Mouse (Mus musculus): ENCODE measurements at regions not wholly inside any gene's neighbourhood (a gene's known extent, or its start where the extent isn't known, plus 50 kb on each side); places are given as distances from the start of the nearest gene placed in this dataset.

DNA sequence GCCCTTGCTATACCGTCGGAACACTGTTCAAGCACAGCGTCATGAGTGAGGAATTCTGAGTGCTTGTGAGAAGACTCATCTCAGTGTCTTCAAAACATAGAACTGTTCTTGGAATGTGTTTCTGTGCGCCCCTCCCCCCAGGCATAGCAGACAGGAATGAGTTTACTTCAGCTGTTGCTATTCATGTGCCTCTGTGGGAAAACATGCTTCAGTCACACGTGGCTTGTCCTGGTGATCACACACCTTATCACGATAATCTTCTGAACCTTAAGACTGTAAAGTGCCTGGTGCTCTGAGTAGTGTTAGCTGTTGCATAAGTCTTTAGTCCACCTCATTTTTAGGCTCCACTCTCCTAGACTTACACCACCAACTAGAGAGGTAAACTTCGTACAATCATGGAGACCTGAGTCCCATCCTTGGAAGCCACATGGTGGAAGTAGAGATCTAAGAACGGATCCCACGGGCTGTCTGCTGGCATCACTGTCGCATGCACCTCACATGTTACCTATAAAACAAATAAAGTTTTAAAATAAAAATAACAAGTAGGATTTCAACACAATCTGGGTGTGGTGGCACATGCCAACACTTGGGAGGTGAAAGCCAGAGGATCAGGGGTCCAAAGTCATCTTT is 1143.8 kb downstream of the 4930447A16Rik start:
- no peak for DNase-seq (ENCODE audit: inconsistent age in 2 of 2, low spot score in 1 of 2)

DNA sequence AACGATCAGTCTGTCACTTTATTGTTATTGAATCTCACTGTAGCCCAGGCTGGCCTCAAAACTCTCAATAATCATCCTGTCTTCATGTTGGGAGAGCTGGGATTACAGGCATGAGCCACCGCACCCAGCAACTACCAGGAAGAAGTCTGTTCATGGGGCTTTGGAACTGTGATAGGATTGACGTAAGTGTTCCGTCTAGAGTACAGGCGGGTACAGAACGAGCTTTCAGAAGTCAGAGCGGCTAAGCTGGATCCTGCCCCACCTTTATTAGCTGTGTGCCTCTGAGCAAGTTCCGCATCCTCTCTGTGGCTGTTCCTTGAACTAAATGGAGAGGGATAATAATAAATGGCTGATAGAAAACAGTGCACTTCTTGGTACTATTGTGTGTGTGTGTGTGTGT is 1144.8 kb downstream of the 4930447A16Rik start:
- no peak for DNase-seq (ENCODE audit: inconsistent age in 2 of 2, low spot score in 1 of 2)

DNA sequence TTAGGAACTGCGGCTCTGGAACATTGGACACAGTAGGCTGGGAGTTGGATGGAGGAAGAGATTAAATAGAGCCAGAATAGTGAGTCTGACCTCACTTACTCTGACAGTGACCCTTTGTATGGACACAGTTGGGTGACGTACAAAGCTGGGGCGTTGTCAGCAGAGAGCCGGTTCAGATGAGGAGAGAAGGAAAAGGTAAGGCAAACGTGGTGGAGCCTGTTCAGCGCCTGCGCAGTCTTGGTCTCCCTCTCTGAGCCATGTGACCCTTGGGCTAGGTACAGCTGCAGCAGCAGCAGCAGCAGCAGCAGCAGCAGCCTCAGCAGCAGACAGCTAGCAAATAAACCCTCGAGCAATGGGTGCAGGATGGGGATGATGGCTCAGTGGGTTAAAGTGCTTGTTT is 1145.4 kb downstream of the 4930447A16Rik start:
- DNase-seq (ENCODE audit: inconsistent age in 2 of 2, low spot score in 1 of 2) = no peak

DNA sequence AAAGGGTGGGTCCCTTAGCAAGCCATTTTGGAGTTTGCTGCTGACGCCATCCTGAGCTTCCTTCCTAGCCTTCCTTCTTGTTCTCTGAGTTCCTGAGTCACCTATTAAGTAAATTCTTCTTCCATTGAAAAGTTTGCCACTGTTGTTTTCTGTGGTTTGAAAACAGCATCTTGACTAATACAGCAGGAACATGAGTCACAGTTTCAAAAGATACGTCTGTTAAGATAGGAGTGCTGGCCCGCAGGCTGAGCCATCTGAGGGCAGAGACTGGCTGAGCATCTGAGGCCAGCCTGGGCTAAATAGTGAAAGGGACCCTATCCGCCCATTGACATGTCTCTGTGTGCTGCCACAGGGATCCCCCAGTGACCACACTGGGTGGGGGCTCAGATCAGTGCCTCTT is 1147.3 kb downstream of the 4930447A16Rik start:
- no peak for DNase-seq (ENCODE audit: inconsistent age in 2 of 2, low spot score in 1 of 2)

DNA sequence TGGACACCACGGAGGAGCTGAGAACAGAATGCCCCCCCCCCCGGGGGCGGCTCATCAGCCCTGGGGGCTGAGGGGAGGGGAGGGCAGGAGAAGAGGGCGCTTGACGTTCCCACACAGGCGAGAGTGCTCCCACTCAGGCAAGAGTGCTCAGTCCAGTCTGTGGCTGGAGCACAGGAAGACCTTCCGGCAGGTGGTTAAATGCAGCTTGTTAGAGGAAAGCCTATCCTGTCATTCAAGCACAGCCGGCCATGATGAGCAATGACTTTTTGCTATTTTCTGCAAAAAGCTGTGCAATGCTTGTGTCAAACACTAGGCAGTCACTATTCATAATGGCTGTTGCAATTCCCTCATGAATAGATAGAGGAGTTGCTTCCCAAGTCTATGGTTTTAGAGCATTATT is 1149.1 kb downstream of the 4930447A16Rik start:
- DNase-seq (ENCODE audit: inconsistent age in 2 of 2, low spot score in 1 of 2) = no peak

DNA sequence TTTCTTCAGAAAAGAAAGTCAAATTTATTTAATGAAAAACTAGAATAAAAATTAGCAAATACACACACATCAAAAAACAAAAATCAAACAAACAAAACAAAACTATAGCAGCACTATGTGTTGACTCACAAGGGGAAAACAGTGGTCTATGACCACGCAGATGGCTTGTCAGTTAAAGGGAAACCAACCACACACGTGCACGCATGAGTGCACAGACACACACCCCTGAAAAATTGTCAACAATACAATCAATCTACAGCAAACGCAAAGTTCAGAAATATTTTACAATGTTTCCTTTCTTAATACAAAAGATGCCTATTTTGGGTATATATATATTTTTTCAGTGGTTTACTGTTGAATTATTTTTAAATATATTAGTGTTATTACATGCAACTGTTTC is 1149.9 kb downstream of the 4930447A16Rik start:
- DNase-seq (ENCODE audit: inconsistent age in 2 of 2, low spot score in 1 of 2) = no peak

DNA sequence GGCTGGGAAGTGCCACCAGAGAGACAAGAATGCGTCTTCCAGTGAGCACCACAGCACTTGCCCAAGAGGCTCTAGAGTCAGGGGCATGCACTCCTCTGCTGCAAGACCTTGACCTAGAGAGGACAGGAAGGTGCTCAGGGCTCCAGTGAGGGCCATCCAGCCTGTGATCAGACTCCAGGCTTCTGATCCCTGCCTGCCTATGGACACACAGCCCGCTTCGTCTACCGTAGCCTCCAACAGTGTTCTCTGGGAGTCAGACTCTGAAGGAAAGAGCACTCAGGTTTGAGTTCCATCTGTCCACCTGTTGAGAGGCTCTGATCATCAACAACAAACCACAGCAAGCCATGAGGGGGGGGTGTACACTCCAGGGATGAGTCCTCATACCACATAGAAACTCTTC is 1152.3 kb downstream of the 4930447A16Rik start:
- DNase-seq (ENCODE audit: inconsistent age in 2 of 2, low spot score in 1 of 2) = no peak

DNA sequence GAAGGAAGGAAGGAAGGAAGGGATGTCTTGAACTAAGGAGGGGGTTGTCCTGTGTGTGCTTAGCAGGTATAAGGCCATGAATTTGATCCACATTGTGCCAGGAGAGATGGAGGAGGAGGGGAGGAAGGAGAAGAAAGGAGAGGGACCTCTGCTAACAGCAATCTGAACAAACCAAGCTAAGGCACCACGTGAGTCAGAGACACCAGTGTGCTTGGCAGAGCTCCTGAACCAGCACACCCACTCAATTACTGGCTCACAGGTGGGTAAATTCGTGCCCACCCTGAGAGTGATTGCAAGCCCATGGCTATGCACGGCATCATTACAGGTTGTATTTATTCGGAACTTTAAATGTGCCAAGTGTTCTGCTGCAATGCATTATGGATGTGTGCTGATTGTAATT is 1154.1 kb downstream of the 4930447A16Rik start:
- DNase-seq (ENCODE audit: inconsistent age in 2 of 2, low spot score in 1 of 2) = no peak

DNA sequence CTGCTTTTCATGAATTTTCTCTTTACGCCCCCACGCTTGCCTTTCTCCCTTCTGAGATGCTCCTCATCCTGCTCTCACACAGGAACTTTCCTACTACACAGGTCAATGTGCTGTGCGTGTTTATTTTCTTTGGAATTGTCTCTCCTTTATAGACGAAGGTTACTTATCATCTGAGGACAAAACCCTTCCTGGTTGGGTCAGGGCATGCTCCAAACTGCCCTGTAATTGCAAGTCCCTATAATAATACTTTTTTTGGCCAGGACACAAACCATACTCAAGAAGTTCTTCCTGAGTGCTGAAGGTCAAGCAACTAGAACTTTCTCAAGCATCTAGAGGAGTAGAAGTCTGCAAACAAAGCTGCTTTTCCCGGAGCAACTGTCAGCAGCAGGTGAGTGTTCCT is 1158.1 kb downstream of the 4930447A16Rik start:
- no peak for DNase-seq (ENCODE audit: inconsistent age in 2 of 2, low spot score in 1 of 2)

DNA sequence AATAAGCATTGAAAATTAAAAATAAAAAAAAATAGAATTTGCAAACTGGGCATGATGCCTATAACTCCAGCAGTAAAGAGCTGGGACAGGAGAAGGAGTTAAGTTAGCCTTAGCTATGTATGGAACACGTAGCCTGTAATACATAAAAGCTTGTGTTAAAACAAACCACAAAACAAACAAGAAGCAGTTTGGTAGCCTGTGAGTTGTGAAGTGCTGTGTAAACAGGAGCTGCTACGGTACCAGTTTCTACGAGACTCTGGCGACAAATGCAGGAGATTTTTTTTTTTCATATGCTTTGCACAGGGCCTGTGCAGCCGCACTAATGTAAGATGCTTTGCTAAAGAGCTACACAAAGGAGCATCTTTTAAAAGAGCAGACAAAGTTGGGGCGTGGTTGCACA is 1159.1 kb downstream of the 4930447A16Rik start:
- DNase-seq (ENCODE audit: inconsistent age in 2 of 2, low spot score in 1 of 2) = no peak

DNA sequence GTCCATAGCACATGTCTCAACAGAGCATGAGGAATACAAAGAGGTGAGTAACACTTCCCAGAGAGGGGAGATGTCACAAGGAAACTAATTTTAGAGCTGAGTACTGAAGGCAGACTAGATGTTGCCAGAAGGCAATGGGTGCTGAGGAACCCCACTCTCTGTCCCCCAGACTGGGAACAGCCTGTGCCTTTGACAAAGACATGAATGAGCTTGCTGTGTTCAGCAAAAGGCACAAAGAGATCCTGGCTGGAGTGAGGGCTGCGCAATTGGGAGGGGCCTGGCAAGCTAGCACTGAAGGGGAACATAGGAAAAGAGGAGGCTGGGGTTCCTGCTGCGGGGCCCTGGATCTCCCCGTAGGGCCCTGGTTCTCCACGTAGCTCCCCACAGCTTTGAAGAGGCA is 1160.3 kb downstream of the 4930447A16Rik start:
- peak in 1 of 2 experiments; percentile 19 for DNase-seq (ENCODE audit: inconsistent age in 2 of 2, low spot score in 1 of 2)

DNA sequence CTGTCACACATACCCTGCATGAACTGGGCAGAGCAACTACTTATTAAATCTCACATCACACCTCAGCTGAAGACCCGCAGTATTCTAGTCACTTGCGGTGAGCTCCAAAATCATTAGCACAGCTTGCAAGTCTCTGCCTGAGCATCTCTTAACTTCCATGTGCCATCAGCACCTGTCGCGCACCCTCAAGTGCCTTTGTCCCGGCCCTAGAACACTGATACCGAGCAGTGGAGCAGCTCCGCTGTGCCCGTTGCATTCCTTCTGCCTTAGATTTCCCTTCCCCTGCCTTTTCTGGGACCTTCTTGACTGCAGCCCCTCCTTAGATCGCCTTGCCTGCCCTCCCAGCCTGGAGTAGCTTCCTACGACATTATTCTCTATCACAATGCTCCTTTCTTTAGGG is 1161.2 kb downstream of the 4930447A16Rik start:
- no peak for DNase-seq (ENCODE audit: inconsistent age in 2 of 2, low spot score in 1 of 2)

DNA sequence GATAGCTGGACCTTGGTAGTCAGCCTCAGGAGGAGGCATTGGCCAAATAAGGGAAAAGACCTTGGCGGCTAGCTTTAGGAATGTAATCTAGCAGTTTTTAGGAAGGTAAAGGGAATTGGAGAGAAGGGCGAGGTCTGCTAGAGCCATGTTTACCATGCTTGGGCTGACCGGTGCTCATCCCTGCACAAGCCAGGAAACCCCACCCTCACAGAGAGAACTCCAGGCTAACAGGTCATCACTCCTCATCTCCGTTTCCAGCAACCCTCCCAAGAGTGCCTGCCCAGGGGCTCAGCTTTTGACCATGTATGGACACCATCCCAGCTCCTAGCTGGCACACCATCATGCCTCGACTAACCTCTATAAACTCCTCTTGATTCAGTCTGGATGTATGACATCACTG is 1162.9 kb downstream of the 4930447A16Rik start:
- no peak for DNase-seq (ENCODE audit: inconsistent age in 2 of 2, low spot score in 1 of 2)

DNA sequence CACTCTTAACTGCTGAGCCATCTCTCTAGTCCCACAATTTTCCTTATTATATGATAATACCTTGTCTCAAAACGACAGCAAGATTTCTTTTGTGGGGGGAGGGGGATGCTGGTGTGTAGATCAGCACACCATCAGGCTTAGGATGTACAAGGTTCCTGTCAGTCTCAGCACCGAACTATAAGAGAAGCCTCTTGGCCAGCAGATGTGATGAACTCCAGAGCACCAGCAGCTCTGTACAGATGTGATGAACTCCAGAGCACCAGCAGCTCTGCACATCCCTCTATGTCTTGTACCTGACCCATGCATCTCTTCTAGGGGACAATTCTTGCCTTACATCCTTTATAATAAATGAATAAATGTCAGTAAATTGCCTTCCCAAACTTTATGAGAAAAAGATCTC is 1163.7 kb downstream of the 4930447A16Rik start:
- no peak for DNase-seq (ENCODE audit: inconsistent age in 2 of 2, low spot score in 1 of 2)

DNA sequence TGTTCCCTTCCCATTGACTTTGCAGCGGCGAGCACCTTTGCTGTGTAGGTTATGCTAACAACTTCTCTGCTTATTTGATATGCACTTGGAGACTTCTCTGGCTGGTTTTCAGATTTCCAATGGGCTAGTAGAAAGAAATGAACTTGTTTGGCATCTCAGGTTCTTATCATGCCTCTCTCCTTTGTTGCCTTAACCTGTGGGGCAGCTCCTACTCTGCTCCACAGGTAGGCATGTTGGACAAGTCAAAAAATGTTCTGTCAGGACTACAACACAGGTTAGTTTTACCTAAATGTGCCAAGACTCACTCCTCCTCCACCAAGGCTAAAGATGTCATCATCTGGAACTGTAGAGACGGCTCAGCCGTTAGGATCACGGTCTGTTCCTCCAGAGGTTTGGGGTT is 1164.3 kb downstream of the 4930447A16Rik start:
- DNase-seq (ENCODE audit: inconsistent age in 2 of 2, low spot score in 1 of 2) = no peak

DNA sequence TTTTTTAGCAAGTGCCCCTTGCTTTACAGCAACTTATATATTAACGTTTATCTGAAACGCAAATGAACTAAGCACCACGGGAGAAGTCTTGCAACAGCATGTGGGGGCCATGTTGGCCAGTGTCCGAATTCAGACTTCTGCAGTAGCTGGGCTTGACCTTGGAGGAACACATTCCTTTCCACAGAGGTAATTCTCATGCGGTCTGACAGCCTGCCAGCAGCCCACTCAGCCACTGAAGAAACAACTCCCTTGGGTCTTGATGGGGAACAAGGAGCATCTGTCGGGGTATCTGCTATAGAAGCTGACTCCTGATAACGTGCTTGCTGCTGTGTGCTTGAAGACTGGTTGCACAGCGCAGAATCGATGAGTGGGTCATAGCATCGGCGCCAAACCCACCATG is 1168.7 kb downstream of the 4930447A16Rik start:
- peak; percentile 32 to 45 for DNase-seq (ENCODE audit: inconsistent age in 2 of 2, low spot score in 1 of 2)

DNA sequence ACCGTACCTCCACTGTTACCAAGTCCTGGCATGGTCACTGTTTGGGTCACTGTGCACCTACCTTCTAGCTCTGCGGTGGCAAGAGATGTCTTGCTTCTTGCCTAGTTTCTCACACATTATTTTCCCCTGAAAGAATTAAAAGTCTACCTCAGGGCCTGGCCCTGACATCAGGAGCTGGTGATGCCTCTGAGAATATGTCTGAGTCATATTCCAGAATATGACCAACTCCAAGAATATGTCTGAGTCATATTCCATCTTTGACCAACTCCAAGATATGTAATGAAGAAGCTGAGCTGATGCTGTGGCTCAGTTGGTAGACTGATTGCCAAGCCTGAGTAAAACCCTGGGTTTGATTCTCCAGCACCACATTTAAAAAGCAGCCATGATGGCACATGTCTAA is 1169.4 kb downstream of the 4930447A16Rik start:
- DNase-seq (ENCODE audit: inconsistent age in 2 of 2, low spot score in 1 of 2) = no peak

DNA sequence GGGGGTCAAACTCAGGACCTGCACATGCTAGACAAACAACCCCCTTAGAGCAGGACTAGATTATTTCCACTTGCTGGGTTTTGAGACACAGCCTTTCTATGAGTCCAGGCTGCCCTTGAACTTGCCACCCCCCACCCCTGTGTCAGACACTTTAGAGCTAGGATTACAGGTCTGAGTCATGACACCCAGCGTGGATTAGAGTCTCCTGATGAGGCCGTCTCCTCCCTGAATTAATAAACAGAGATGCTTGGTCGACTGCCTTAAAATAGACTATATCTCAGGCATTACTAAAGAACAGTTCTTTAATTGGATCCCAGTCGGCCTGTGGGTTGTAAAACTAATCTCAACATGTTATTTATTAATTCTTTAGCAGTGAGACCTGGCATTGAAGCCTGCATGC is 1170.5 kb downstream of the 4930447A16Rik start:
- DNase-seq (ENCODE audit: inconsistent age in 2 of 2, low spot score in 1 of 2) = no peak

DNA sequence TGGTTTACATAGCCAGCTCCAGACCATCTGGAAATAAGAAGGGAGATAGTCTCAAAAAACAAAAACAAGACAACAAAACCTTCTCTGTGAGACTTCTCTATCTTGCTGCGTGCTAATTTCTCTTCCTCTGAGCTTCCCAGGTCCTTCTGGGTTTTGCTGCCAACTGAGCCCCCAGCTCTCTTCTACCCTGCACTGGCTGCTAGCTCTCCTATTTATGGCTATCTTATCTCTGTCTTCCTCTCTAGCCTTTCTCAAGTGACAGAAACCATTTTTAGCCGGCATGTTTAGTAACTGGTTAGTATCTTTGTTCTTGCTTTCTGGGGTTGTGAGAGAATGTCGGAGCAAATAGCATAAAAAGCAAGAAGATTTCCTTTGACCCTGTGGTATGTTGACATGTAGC is 1172.1 kb downstream of the 4930447A16Rik start:
- no peak for DNase-seq (ENCODE audit: inconsistent age in 2 of 2, low spot score in 1 of 2)

DNA sequence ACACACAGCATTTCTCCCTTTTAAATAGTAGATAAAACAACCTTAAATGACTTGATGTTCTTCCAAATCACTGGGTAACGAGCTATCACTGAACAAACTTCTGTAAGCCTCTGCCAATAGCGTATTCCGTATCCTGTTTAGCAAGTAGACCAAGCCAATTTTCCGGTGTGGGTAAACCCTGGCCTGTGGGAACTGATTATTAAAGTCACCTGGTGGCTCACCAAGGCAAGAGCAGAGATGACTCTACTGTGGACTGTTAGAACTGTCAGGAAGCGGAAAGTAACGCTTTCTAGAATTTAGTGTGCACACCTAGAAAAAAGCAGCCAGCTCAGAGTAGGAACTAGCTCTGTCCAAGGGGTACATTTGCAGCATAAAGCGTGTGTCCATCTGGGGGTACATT is 1176.1 kb downstream of the 4930447A16Rik start:
- DNase-seq (ENCODE audit: inconsistent age in 2 of 2, low spot score in 1 of 2) = no peak

DNA sequence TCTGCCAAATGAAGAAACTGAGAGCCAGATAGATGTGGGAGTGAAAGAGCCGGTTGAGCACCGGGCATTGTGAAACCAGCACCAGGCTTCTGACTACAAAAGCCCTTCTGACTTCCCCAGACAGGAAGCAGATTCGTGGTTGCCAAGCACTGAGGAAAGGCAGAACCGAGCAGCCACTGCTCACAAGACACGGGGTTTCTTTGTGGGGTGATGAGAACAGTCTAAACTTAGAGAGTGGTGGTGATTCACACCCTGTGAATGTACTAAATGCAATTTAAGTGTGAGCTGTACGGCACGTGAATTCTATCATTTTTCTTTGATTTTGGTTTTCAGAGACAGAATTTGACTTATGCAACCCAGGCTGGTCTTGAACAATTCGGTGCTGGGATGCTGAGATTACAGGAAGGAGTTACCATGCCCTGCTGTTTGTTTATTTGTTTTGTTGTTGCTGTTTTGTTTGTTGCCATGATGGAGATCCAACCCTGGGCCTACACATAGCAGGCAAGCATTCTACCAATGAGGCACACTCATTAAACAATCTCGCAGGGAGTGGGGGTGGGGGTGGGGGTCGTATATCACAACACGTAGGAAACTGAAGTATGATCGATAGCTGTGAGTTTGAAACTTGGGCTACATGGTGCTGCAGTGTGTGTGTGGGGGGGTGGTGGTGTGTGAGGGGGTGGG is 1177.0 kb downstream of the 4930447A16Rik start:
- DNase-seq (ENCODE audit: inconsistent age in 2 of 2, low spot score in 1 of 2) = peak; percentile 13 to 33

DNA sequence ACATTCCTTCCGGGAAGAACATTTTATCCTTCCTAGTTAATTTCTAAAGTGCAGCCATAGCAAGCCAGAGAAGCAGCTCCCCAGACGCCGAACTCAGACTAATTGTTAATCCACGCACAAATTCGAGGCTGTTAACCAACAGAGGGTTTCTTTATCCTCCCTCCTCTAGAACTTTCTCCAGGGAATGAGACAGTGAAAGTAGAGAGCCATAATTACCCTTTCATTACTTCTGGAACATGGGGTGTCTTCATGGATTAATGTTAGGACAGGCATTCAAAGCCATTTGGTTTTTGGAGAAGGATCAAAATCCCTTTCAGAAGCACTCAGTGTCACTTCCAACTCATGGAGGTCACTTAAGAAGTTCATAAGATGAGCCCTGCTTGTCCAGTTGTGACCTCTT is 1178.6 kb downstream of the 4930447A16Rik start:
- DNase-seq (ENCODE audit: inconsistent age in 2 of 2, low spot score in 1 of 2) = no peak

DNA sequence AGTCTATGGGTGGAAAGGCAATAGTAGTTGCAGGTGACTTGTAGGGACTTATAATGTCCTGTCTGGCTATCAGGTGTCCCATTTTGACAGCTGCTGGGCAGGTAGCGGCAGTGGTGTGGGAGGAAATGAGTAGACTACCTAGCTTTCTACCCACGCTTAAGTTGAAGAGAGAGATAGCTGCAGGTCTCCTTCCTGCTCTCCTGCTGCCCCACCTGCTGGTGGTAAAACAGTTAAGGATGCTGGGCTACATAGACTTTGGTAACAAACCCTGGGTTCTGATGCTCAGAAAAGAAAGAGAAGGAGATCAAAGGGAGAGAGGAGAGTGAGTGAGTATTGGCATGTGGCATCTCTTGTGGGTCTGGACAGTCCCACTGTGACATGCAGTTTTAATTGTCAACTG is 1182.0 kb downstream of the 4930447A16Rik start:
- DNase-seq (ENCODE audit: inconsistent age in 2 of 2, low spot score in 1 of 2) = no peak

Measured in adrenal gland, adult (tissue).